Mouse (Mus musculus) liver, postnatal 0 days (tissue): Measurements from ENCODE around the gene Vps53. TPM values are rescaled to one million over a fixed set of nuclear protein-coding genes. Genes with fewer than 3 reads are reported as not detected.
"Not testable (repeated sequence)": the region's sequence is repeated elsewhere in the genome, so short reads cannot be mapped to it uniquely, and the experiment has no call there.

Experiments
- ATAC-seq: fragments of 200-750 bp; cut with Nextera tagmentation; 2 replicates; pipeline ENCODE4 v1.8.0; 2017; ENCODE audit warnings: mild to moderate bottlenecking, moderate library complexity
- DNase-seq: peaks from one replicate; pipeline ENCODE4 v3.0.0-alpha.2; 2016
- H3K27ac ChIP-seq: fragments of 300-500 bp; sonication (generic); 2 replicates; pipeline ENCODE4 v1.5.1; 2014; ENCODE audit warnings: antibody characterized with exemption, moderate library complexity, mild to moderate bottlenecking, low read depth
- H3K27me3 ChIP-seq: fragments of 300-500 bp; sonication (generic); 2 replicates; pipeline ENCODE4 v1.6.1; 2014; ENCODE audit warnings: low read length, control low read depth, mixed read lengths; ENCODE audit not compliant: insufficient read depth
- H3K36me3 ChIP-seq: fragments of 300-500 bp; sonication (generic); replicated peaks from 2 replicates; pipeline ENCODE4 v1.6.1; 2014; ENCODE audit warnings: mild to moderate bottlenecking, control low read depth, low read length, moderate library complexity, mixed read lengths; ENCODE audit not compliant: insufficient read depth
- H3K4me1 ChIP-seq: fragments of 300-500 bp; sonication (generic); 2 replicates; pipeline ENCODE4 v1.6.1; 2014; ENCODE audit warnings: antibody characterized with exemption, mild to moderate bottlenecking, control low read depth; ENCODE audit not compliant: insufficient read depth
- H3K4me2 ChIP-seq: fragments of 300-500 bp; sonication (generic); 2 replicates; pipeline ENCODE4 v1.6.1; 2014; ENCODE audit warnings: low read depth, mild to moderate bottlenecking, low read length, moderate library complexity, mixed read lengths
- H3K4me3 ChIP-seq: fragments of 300-500 bp; sonication (generic); 2 replicates; pipeline ENCODE4 v1.5.1; 2014; ENCODE audit warnings: low read depth, low read length
- H3K9ac ChIP-seq: fragments of 300-500 bp; sonication (generic); replicated peaks from 2 replicates; pipeline ENCODE4 v1.6.1; 2014; ENCODE audit warnings: mild to moderate bottlenecking, moderate library complexity
- H3K9me3 ChIP-seq: fragments of 300-500 bp; sonication (generic); 2 replicates; pipeline ENCODE4 v1.6.1; 2016; ENCODE audit warnings: mild to moderate bottlenecking, control low read depth, low read length, mixed read lengths
- CTCF ChIP-seq: sonication (generic); IDR thresholded peaks from 2 replicates; pipeline ENCODE4 v1.5.1; 2016; ENCODE audit warnings: antibody characterized with exemption, low read depth
- EP300 ChIP-seq: IDR thresholded peaks from 2 replicates; pipeline ENCODE4 v1.6.1; 2016; ENCODE audit warnings: antibody characterized with exemption, low read depth, mild to moderate bottlenecking
- WGBS: fragments of 180-500 bp; shearing (Covaris S2); extraction: QIAGEN DNeasy Blood & Tissue Kit; methylation state at CpG from one replicate; pipeline ENCODE4 v1.1.7; 2014; ENCODE audit not compliant: insufficient replicate concordance; 5-methylcytosine and 5-hydroxymethylcytosine counted together
- polyA plus RNA-seq: library from polyadenylated mRNA; unstranded; fragments of >200 nt; fragmentation: Nextera tagmentation; extraction: Ambion mirVana; gene quantifications from 2 replicates; pipeline ENCODE4 v1.2.1, GENCODE M21; 2015

The Vps53 gene
- polyA plus RNA-seq, 1 experiment from 2014 or later: 16.2 TPM

DNA sequence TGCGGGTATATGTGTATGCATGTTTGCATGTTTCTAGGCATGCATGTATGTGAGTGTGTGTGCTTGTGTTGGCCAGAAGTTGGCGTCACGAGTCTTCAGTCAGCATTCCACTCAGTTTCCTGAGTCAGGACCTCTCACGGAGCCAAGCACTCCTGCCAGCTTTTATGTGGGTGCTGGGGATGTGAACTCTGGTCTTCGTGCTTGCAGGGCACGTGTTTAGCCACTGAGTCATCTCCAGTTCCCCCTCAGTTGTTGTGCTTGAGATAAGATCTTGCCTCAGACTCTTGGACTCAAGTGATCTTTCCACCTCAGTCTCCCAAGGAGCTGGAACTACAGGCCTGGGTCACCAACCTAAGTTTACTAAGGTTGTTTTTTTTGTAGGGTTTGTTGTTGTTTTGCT, 170.3 kb downstream of the Vps53 start:
- ATAC-seq (no peak), DNase-seq (no peak)
- TF ChIP-seq EP300 (no peak), CTCF (no peak)
- 69% methylated on average over 6 of the region's 6 CpGs for WGBS
- Histone ChIP-seq H3K9ac (no peak overlapping the region), H3K4me1 (no peaks in the 10 kb centered on the region), H3K9me3 (no peaks in the 10 kb centered on the region), H3K27me3 (no peaks in the 10 kb centered on the region), H3K4me2 (no peak overlapping the region), H3K4me3 (no peak overlapping the region), H3K36me3 (no peaks in the 10 kb centered on the region), H3K27ac (no peak overlapping the region)

DNA sequence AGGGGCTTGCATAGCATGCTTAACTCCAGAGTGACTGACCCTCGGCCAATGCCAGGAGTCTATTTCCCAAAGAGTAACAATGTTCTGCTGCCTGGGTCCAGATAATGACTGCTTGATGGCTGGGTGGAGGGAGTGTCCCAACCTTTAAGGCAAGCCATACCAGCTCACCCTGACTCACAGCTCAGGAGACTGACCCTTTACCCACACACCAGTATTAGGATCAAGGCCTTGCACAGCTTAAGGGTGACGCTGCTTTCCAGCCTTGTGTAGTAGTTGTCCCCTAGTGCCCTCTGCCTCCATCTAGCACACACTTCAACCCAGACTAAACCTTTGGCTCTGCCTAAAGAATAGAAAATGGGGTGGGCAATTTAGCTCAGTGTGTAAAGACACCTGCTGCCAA, 171.3 kb downstream of the Vps53 start:
- Histone ChIP-seq H3K4me1 (no peaks in the 10 kb centered on the region), H3K27me3 (no peaks in the 10 kb centered on the region), H3K4me2 (no peak overlapping the region), H3K4me3 (no peak overlapping the region), H3K9ac (no peak overlapping the region), H3K36me3 (no peaks in the 10 kb centered on the region), H3K27ac (no peak overlapping the region), H3K9me3 (no peaks in the 10 kb centered on the region)
- ATAC-seq: no peak
- WGBS: 83% methylated on average over 2 of the region's 2 CpGs
- TF ChIP-seq EP300 (no peak), CTCF (no peak)
- no peak for DNase-seq

DNA sequence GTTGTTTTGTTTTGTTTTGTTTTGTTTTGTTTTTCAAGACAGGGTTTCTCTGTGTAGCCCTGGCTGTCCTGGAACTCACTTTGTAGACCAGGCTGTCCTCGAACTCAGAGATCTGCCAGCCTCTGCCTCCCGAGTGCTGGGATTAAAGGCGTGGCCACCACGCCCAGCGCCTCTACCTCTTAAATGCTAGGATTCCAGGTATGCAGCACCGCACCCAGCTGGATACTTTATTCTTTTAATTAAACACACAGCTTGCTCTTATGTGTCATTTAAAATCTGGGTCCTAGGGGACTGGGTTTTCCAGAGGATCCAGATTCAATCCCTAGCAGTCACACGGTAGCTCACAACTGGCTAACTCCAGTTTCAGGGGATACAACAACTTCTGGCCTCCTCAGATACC, 175.2 kb downstream of the Vps53 start:
- H3K4me2 ChIP-seq, H3K4me3 ChIP-seq, H3K27me3 ChIP-seq, H3K27ac ChIP-seq, H3K36me3 ChIP-seq, H3K9me3 ChIP-seq, H3K4me1 ChIP-seq, ATAC-seq, H3K9ac ChIP-seq, DNase-seq: not testable (repeated sequence)
- 82% methylated on average over 7 of the region's 7 CpGs for WGBS

DNA sequence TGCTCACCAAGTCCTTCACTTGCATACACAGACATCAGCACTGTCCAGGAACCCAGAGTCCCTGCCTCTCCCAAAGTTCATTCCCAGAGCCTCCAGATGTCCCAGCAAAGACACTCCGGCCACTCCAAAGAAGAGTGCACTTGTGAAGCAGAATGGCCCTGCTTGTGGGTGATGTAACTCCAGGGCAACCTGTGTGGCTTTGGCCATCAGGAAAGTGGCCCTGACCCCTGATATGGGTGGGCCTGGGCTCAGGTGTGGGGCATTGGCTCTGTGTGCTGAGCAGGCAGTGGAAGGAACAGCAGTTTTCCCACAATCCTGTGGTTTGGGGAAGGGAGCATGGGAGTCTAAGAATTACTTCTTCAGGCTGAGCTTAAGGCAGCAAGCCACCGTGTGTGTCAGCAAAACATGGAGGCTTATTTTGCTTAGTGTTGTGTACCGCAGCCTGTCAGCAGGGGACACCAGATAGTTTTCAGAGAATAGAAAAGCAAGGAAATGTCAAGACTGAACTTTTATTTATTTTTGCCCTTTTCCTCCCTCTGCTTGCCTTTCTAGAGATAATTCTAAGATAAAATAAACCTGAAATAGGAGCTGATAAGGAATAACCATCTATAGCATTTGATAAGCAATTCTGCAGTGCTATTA, 178.1 kb downstream of the Vps53 start:
- peaks cover 5% of the 10 kb centered on the region for H3K4me1 ChIP-seq
- H3K27me3 ChIP-seq: no peaks in the 10 kb centered on the region
- H3K36me3 ChIP-seq: no peaks in the 10 kb centered on the region
- H3K4me3 ChIP-seq: no peak overlapping the region
- ATAC-seq (no peak), DNase-seq (no peak)
- WGBS: 54% methylated on average over 3 of the region's 3 CpGs
- H3K27ac ChIP-seq: no peak overlapping the region
- H3K9me3 ChIP-seq: no peaks in the 10 kb centered on the region
- TF ChIP-seq CTCF (peak; percentile 29), EP300 (no peak)
- H3K4me2 ChIP-seq: no peak overlapping the region
- no peak overlapping the region for H3K9ac ChIP-seq

DNA sequence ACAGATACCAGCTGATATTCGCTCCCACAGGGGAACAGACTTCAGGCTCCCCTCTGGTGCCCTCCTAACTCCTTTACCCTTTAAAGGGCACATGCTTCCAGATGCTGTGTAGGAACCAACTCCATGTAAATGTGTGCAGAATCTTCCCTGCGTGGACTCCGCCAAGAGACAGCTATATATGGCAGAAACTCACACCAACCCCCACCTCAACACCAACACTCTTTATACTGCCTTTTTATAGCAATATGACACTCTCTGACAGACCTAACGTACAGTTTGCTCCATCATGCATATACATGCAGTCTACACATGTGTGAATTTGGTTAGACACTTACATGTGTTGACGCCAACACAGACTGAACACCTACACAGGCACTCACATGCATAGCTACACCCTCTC, 178.7 kb downstream of the Vps53 start:
- TF ChIP-seq CTCF (no peak), EP300 (no peak)
- 83% methylated on average over 5 of the region's 5 CpGs for WGBS
- H3K27me3 ChIP-seq: no peaks in the 10 kb centered on the region

DNA sequence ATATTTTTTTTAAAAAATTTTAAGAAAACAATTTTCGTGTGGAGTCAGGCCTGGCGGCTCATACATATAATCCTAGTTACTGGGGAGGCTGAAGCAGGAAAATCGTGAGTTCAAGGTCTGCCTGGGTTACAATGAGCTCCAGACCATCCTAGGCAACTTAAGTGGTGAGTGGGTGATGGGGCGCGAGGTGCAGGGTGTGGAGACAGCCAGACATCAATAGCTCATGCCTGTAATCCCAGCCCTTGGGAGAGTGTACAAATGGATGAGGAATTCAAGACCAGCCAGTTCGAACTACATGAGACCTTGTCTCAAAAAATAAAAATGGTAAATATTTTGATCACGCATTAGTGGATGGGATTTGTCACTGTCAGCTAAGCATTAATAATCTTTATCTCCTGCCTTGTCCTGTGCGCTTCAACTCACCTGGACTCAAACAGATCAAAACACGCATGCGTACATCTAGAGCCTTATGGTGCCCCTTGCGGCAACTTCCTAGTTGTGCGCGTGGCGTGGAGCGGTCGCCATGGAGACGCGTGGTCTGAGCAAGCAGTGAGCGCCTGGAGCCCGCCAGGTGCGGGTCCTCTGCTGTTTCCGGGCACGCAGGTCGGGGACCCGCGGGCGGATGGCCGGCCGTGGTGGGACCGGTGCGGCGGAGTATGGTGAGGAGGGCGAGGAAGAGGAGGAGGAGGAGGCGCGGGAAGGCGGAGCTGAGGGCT, 179.8 kb downstream of the Vps53 start, which contains the start of gene 1700016K19Rik:
1700016K19Rik (plus strand) TSS at position 473 of the 716 bp plus-strand sequence.
- WGBS: 11% methylated on average over 36 of the region's 36 CpGs
- no peaks in the 10 kb centered on the region for H3K27me3 ChIP-seq
- peak; percentile 67 for TF ChIP-seq CTCF
- no peak for TF ChIP-seq EP300
- DNase-seq: peak; percentile 82
- H3K4me1 ChIP-seq: peaks cover 5% of the 10 kb centered on the region
- no peaks in the 10 kb centered on the region for H3K36me3 ChIP-seq
- no peak within 1 kb of the TSS for H3K27ac ChIP-seq
- no peak within 1 kb of the TSS for H3K9ac ChIP-seq
- H3K4me2 ChIP-seq: peak within 1 kb of the TSS; percentile 71
- H3K9me3 ChIP-seq: no peaks in the 10 kb centered on the region
- H3K4me3 ChIP-seq: peak within 1 kb of the TSS; percentile 46
- peak; percentile 70; the same call in 1 of the 2 replicates for ATAC-seq

More for the DNA sequence above, 178.7 kb downstream of the Vps53 start:
- Histone ChIP-seq H3K9me3 (no peaks in the 10 kb centered on the region), H3K4me3 (no peak overlapping the region), H3K9ac (no peak overlapping the region), H3K4me1 (peaks cover 5% of the 10 kb centered on the region), H3K36me3 (no peaks in the 10 kb centered on the region), H3K4me2 (no peak overlapping the region), H3K27ac (no peak overlapping the region)
- ATAC-seq (no peak), DNase-seq (no peak)

Other genes with a start within 250 kb of the Vps53 start
- 0.83 and 0.86 TPM in 2 replicates for gene Rph3al, start 241.2 kb downstream of the Vps53 start, polyA plus RNA-seq
- gene 1700016K19Rik, start 179.7 kb downstream of the Vps53 start, polyA plus RNA-seq: not detected in 2 replicates
- 7.8 and 7.9 TPM in 2 replicates for gene Rflnb, start 151.9 kb downstream of the Vps53 start, polyA plus RNA-seq
- 2.3 and 2.5 TPM in 2 replicates for gene Fam57a, start within 50 bp of the Vps53 start, polyA plus RNA-seq
- 0.73 and 0.86 TPM in 2 replicates for gene Dbil5, start 38.0 kb upstream of the Vps53 start, polyA plus RNA-seq
- gene Gemin4, start 38.0 kb upstream of the Vps53 start, polyA plus RNA-seq: 6.8 and 9.5 TPM in 2 replicates
- gene Mrm3, start 64.1 kb upstream of the Vps53 start, polyA plus RNA-seq: 13.9 and 14.8 TPM in 2 replicates
- 41.8 and 43.6 TPM in 2 replicates for gene Glod4, start 64.1 kb upstream of the Vps53 start, polyA plus RNA-seq
- gene Nxn, start 219.5 kb upstream of the Vps53 start, polyA plus RNA-seq: 2.5 and 2.6 TPM in 2 replicates
- gene Timm22, start 227.3 kb upstream of the Vps53 start, polyA plus RNA-seq: 35.0 and 38.4 TPM in 2 replicates